Mouse (Mus musculus): ENCODE data around the gene Alad. TPM values are rescaled to one million over a fixed set of nuclear protein-coding genes. Genes with fewer than 3 reads are reported as not detected.

The Alad gene
- total RNA-seq (2021): 10 to 100 TPM; 26.9 to 30.0 TPM
- long read RNA-seq, experiment 1, transcript Alad-201 (12 exons, 1,206 nt): major isoform, 47 of 51 reads
- long read RNA-seq, experiment 1, partial matches to known transcripts: 3 of 51 reads
- long read RNA-seq, experiment 1, other reads (novel, unspliced or antisense): 1 of 51 reads
- long read RNA-seq, experiment 2, transcript Alad-201 (12 exons, 1,206 nt): major isoform, 53 of 56 reads
- long read RNA-seq, experiment 2, partial matches to known transcripts: 1 of 56 reads
- long read RNA-seq, experiment 2, other reads (novel, unspliced or antisense): 2 of 56 reads

GRCm38 (mm10) chr4:62519849-62520233, at the start of gene Alad:
TSS of gene Alad (minus strand) at chr4:62519918.
- peak; percentile 88 for DNase-seq

DNA sequence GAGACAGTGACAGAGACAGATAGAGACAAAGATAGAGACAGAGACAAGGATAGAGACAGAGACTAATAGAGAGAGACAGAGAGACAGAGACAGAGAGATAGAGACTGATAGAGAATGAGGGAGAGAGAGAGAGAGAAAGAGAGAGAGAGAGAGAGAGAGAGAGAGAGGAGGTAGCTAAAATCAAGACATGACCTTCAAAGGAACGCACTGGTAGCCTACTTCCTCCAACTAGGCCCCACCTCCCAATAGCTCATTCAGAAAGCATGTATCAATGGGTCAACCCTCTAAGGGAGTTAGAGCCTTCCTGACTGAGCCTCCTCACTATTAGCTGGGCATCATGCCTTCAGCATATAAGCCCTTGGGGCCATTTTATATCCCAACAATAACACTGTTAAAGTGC, 48.6 kb upstream of the Alad start:
- DNase-seq: no peak

DNA sequence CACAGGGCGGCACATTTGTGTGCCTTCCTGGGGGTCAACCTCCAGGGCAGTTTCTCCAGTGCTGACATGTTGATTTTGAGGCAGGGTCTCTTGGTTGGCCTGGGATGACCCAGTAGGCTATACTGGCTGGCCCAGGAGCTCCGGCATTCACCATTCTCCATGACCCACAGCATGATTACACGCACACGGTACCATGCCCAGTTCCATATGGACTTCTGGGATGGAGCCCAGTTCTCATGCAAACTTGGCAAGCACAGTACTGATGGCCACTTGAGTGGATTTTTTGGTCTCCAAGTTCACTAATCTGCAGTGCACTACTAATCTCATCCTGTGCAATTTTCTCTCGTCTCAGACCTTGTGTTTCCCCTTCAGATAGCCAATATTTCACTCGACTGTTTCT, 48.0 kb upstream of the Alad start:
- DNase-seq: no peak

GRCm38 (mm10) chr4:62566530-62566929, 46.8 kb upstream of the Alad start:
- DNase-seq: no peak

DNA sequence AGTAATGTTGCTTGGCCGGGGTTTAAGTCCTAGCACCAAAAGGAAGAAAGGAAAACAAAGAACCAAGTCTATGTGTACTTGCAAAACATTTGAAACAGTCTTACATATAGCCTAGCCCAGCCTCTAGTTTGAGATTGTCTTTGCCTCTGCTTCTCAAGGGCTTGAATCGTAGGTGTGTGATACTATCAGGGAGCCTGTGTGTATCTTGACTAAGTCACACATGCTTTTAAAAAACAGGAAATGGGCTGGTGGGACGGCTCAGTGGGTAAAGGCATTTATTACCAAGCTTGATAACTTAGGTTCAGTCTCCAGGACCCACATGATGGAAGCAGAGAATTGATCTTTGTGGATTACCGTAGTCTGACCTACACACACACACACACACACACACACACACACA, 42.3 kb upstream of the Alad start:
- DNase-seq: no peak

DNA sequence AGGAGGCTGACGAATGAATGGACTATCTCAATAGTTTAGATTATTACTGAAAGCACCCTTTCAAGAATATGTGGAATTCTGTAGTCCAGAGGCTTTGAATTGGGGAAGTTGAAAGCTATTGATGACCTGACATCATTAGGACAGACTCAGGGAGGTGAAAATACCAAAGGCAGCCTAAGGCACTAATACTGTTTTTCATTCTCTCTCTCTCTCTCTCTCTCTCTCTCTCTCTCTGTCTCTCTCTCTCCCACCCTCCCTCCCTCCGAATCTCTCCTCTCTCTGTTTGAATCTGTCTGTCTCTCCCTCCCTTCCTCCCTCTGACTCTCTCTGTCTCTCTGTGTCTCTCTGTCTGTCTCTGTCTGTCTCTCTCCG, 41.9 kb upstream of the Alad start:
- DNase-seq: no peak

DNA sequence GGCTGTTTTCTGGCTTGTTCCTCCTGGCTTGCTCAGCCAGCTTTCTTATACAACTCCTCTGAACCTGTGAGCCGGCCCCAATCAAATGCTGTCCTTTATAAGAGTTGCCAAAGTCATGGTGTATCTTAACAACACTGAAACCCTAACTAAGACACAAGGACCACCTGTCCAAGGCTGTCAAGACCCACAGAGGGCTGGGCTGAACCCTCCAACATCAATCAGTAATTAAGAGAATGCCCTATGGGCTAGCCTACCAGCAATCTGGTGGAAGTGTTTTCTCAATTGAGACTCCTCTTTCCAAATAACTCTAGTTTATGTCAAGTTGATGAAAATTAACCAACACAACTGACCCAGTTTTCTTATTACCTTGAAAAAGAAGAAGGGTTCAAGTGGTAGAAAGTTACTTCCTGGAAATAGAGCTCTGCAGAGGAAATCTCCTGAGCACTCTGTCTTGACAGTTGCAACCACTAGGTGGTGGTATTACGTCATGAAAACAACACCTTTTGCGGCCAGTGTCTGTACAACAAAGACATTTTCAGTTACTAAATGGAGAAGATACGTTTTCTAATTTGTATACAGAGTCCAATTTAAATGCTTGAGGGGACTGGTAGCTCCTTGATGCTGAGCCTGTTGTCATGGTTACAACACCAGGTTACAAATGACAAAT, 41.4 kb upstream of the Alad start:
- DNase-seq: peak; percentile 64

- no peak for DNase-seq
Observed at GRCm38 (mm10) chr4:62559797-62560329, 40.1 kb upstream of the Alad start, which contains the start of gene Rgs3. TSS of gene Rgs3 (plus strand) at chr4:62559847.

- no peak for DNase-seq
Observed at GRCm38 (mm10) chr4:62557436-62557835, 37.7 kb upstream of the Alad start.

- DNase-seq: no peak
Observed at GRCm38 (mm10) chr4:62551966-62552365, 32.2 kb upstream of the Alad start.

- no peak for DNase-seq
Observed at GRCm38 (mm10) chr4:62544801-62545200, 25.1 kb upstream of the Alad start.

DNA sequence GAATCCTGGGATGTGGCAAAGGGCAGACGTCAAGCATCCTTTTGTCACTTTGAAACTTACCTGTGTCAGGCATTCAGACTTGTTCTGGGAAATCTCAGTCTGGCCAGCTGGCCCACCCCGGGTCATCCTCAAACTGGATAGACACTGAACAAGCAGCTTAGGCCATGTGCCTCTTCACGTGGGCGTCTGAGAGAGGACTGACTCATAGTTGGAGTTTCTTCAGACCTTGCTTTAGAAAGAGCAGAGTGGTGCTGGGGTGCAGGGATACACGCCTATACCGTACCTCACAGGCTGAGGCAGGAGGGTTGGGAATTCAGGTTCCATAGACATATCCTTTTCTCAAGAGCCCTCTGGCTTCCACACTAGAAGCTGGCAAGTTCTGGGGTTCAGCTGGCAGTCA, 24.1 kb upstream of the Alad start:
- DNase-seq: no peak

- no peak for DNase-seq
Observed at GRCm38 (mm10) chr4:62541802-62542201, 22.1 kb upstream of the Alad start.

GRCm38 (mm10) chr4:62533729-62534128, 14.0 kb upstream of the Alad start:
- no peak for DNase-seq

- DNase-seq: no peak
Observed at GRCm38 (mm10) chr4:62527655-62528054, 7.9 kb upstream of the Alad start.

- DNase-seq: no peak
Observed at GRCm38 (mm10) chr4:62526256-62526655, 6.5 kb upstream of the Alad start.

DNA sequence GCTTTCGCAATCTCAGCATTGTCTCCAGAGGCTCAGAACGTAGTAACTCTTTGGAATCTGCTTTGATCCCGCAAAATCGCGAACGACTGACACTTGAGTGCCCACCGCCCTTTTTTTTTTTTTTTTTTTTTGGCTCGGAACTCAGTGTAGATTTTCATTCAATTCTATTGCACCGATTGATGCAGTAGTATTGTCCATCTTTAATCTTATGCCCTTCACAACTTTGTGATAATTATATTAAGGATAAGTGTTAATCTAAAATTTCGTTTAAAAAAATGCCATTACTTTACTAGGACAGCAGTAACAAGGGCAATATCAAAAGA, 5.7 kb upstream of the Alad start:
- no peak for DNase-seq

DNA sequence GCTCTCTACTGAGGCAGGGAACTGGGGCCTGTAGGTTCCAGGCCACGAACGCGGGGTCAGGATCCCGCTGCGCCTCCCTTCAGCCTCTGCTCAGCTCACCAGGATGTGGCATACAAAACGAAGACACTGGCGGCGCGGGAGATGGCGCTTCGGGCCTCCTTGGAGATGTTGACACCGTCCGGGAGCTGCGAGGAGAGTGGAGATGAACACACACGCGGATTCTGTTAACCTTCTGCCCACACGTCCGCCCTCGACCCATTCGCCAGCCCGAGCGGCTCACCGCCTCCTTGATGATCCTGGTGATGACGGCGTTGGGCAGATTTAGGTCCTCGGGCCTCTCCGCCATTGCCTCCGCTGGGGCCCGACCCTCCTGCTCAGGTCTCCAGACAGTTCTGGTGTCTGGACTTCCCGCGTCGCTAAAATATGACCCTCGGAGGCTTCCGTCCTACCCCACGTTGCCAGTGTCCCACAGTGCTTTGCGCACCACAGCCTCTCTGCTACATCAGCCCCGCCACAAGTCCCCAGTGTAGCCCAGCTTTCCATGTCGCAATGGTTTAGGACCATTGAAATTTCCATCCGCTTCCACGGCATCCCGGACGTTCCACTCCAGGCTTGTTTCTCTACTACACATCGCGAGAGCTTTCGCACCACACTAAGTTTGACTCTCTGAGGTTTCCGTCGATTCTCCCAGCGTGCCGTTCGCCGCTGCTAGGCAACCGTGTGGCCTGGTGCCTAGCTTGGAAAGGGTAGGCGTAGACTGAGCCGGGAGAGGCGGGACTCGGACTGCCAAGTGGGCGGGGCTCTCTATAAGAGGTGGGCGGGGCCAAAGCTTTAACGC, 5.2 kb upstream of the Alad start, which contains the start of the genes Pole3 and 4933430I17Rik:
Pole3 (minus strand) TSS at position 418 of the 838 bp plus-strand sequence.
4933430I17Rik (plus strand) TSS at position 719 of the 838 bp plus-strand sequence.
- DNase-seq: peak; percentile 99

DNA sequence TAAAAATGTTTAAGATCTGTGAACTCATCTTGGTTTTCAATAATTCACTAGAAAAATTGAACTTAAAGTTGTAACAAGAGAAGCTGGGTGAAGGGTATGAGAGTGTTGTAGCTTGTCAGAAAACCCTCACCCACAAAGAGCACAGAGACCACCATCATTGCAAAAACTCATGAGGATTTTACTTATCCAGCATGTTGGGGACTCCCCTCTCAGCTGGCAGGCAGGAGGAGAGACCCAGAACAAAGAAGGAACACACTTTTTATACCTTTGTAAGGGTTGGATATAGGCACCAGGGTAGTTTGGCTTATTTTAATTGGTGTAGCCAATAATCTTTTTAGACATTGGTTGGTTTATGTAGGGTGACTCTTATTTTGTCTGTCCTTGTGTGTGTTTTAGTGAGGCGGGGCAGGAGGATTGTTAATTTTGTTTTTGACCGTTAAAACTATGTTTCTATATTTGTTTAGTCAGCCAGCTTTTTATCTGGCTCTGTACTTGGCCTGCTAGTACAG, 1.2 kb upstream of the Alad start:
- no peak for DNase-seq

- DNase-seq: no peak
Observed at GRCm38 (mm10) chr4:62519122-62519848, 433 bp downstream of the Alad start.

- no peak for DNase-seq
Observed at GRCm38 (mm10) chr4:62518416-62519121, 1.1 kb downstream of the Alad start.
